Mouse (Mus musculus): Measurements from ENCODE around the gene Slfn2.

The Slfn2 gene

GRCm38 (mm10) chr11:83077714-83078422 lies 13.0 kb downstream of the Slfn2 start:
- DNase-seq (ENCODE audit: low spot score), result no peak

- no peak for DNase-seq (ENCODE audit: low spot score)
These were observed 13.7 kb downstream of the Slfn2 start for GRCm38 (mm10) chr11:83078423-83079140.

- peak; percentile 16 for DNase-seq (ENCODE audit: low spot score)
These were observed 14.7 kb downstream of the Slfn2 start for GRCm38 (mm10) chr11:83079487-83080199.

GRCm38 (mm10) chr11:83082741-83083473 lies 18.0 kb downstream of the Slfn2 start:
- no peak for DNase-seq (ENCODE audit: low spot score)

- DNase-seq (ENCODE audit: low spot score), result no peak
These were observed 19.2 kb downstream of the Slfn2 start for GRCm38 (mm10) chr11:83084161-83084560.

GRCm38 (mm10) chr11:83084761-83085160 lies 19.8 kb downstream of the Slfn2 start:
- no peak for DNase-seq (ENCODE audit: low spot score)

GRCm38 (mm10) chr11:83115138-83115537 lies 50.2 kb downstream of the Slfn2 start:
- no peak for DNase-seq (ENCODE audit: low spot score)

GRCm38 (mm10) chr11:83116597-83117227 lies 51.8 kb downstream of the Slfn2 start, which contains the start of gene Slfn1:
TSS of gene Slfn1 (plus strand) at chr11:83116849.
- no peak for DNase-seq (ENCODE audit: low spot score)

- no peak for DNase-seq (ENCODE audit: low spot score)
These were observed 53.1 kb downstream of the Slfn2 start for GRCm38 (mm10) chr11:83118056-83118455.

Data from yolk sac, embryonic 10.5 days (tissue).